Mouse (Mus musculus): ENCODE measurements around the gene Helz2.
A peak's percentile ranks its signal among the peaks of the same experiment; 100 is the strongest.

Gene Helz2

GRCm38 (mm10) chr2:181237251-181238014 is 4.4 kb downstream of the Helz2 start:
- DNase-seq, result no peak

GRCm38 (mm10) chr2:181235681-181236566 is 5.9 kb downstream of the Helz2 start:
- no peak for DNase-seq

GRCm38 (mm10) chr2:181234680-181235079 is 7.1 kb downstream of the Helz2 start:
- no peak for DNase-seq

- no peak for DNase-seq
These were observed 8.4 kb downstream of the Helz2 start for GRCm38 (mm10) chr2:181233443-181233842.

GRCm38 (mm10) chr2:181231171-181231570 is 10.7 kb downstream of the Helz2 start:
- DNase-seq, result no peak

- DNase-seq, result no peak
These were observed 13.5 kb downstream of the Helz2 start for GRCm38 (mm10) chr2:181228335-181228734.

- DNase-seq, result no peak
These were observed 14.7 kb downstream of the Helz2 start for GRCm38 (mm10) chr2:181227122-181227521.

GRCm38 (mm10) chr2:181224994-181225393 is 16.8 kb downstream of the Helz2 start:
- DNase-seq, result no peak

GRCm38 (mm10) chr2:181220361-181220760 is 21.5 kb downstream of the Helz2 start:
- DNase-seq, result no peak

- DNase-seq, result peak; percentile 92
These were observed 22.1 kb downstream of the Helz2 start, which contains the start of gene Fndc11 for GRCm38 (mm10) chr2:181219538-181220216. TSS of gene Fndc11 (plus strand) at chr2:181220013.

GRCm38 (mm10) chr2:181218881-181219485 is 22.8 kb downstream of the Helz2 start:
- DNase-seq, result peak; percentile 26

- no peak for DNase-seq
These were observed 25.8 kb downstream of the Helz2 start for GRCm38 (mm10) chr2:181216037-181216436.

- peak; percentile 45 for DNase-seq
These were observed 28.8 kb downstream of the Helz2 start, which contains the start of gene Srms for GRCm38 (mm10) chr2:181213021-181213445. TSS of gene Srms (minus strand) at chr2:181213185.

- DNase-seq, result peak; percentile 32
These were observed 29.3 kb downstream of the Helz2 start for GRCm38 (mm10) chr2:181212389-181213020.

GRCm38 (mm10) chr2:181206118-181206517 is 35.7 kb downstream of the Helz2 start:
- DNase-seq, result no peak

- no peak for DNase-seq
These were observed 36.1 kb downstream of the Helz2 start for GRCm38 (mm10) chr2:181205678-181206077.

GRCm38 (mm10) chr2:181202886-181203285 is 38.9 kb downstream of the Helz2 start:
- no peak for DNase-seq

- DNase-seq, result no peak
These were observed 39.4 kb downstream of the Helz2 start, which contains the start of gene Ptk6 for GRCm38 (mm10) chr2:181202422-181202821. TSS of gene Ptk6 (minus strand) at chr2:181202789.

- DNase-seq, result no peak
These were observed 40.2 kb downstream of the Helz2 start for GRCm38 (mm10) chr2:181201606-181202005.

GRCm38 (mm10) chr2:181196628-181197300 is 45.1 kb downstream of the Helz2 start:
- no peak for DNase-seq

GRCm38 (mm10) chr2:181193044-181193443 is 48.8 kb downstream of the Helz2 start:
- no peak for DNase-seq

Data from thymus, postnatal 25 days (tissue).